Mouse (Mus musculus) hindbrain, embryonic 16.5 days (tissue): ENCODE results near the gene Trp53bp2. TPM values are rescaled to one million over a fixed set of nuclear protein-coding genes. Genes with fewer than 3 reads are reported as not detected.
A peak's percentile ranks its signal among the peaks of the same experiment; 100 is the strongest.

Experiments used
- ATAC-seq: fragments of 200-750 bp; cut with Nextera tagmentation; 2 replicates; pipeline ENCODE4 v1.8.0; 2017; ENCODE audit warnings: moderate TSS enrichment, moderate library complexity
- H3K27ac ChIP-seq: fragments of 300-500 bp; sonication (generic); 2 replicates; pipeline ENCODE4 v1.5.1; 2014; ENCODE audit warnings: low read depth, mild to moderate bottlenecking, control low read depth, low read length, moderate library complexity
- H3K27me3 ChIP-seq: fragments of 300-500 bp; sonication (generic); replicated peaks from 2 replicates; pipeline ENCODE4 v1.6.1; 2014; ENCODE audit warnings: low read length; ENCODE audit not compliant: control insufficient read depth, insufficient read depth
- H3K36me3 ChIP-seq: fragments of 300-500 bp; sonication (generic); 2 replicates; pipeline ENCODE4 v1.6.1; 2014; ENCODE audit warnings: mild to moderate bottlenecking, low read length, moderate library complexity, mixed read lengths; ENCODE audit not compliant: control insufficient read depth, insufficient read depth
- H3K4me1 ChIP-seq: fragments of 300-500 bp; sonication (generic); 2 replicates; pipeline ENCODE4 v1.6.1; 2014; ENCODE audit warnings: low read depth, low read length; ENCODE audit not compliant: control insufficient read depth, insufficient read depth
- H3K4me2 ChIP-seq: fragments of 300-500 bp; sonication (generic); 2 replicates; pipeline ENCODE4 v1.6.1; 2014; ENCODE audit warnings: mild to moderate bottlenecking, low read length, control low read depth, moderate library complexity
- H3K4me3 ChIP-seq: fragments of 300-500 bp; sonication (generic); 2 replicates; pipeline ENCODE4 v1.5.1; 2014; ENCODE audit warnings: mild to moderate bottlenecking, low read length, control low read depth, moderate library complexity
- H3K9ac ChIP-seq: fragments of 300-500 bp; sonication (generic); 2 replicates; pipeline ENCODE4 v1.6.1; 2014; ENCODE audit warnings: low read depth, mild to moderate bottlenecking, control low read depth, low read length, moderate library complexity
- H3K9me3 ChIP-seq: fragments of 300-500 bp; sonication (generic); 2 replicates; pipeline ENCODE4 v1.6.1; 2014; ENCODE audit warnings: mild to moderate bottlenecking, low read length, moderate library complexity; ENCODE audit not compliant: control insufficient read depth
- WGBS: fragments of 180-500 bp; shearing (Covaris S2); extraction: QIAGEN DNeasy Blood & Tissue Kit; methylation state at CpG from one replicate; pipeline ENCODE4 v1.1.7; 2014; 5-methylcytosine and 5-hydroxymethylcytosine counted together
- polyA plus RNA-seq: library from polyadenylated mRNA; unstranded; fragments of >200 nt; fragmentation: Nextera tagmentation; extraction: Ambion mirVana; gene quantifications from 2 replicates; pipeline ENCODE4 v1.2.1, GENCODE M21; 2015

Trp53bp2 gene
- polyA plus RNA-seq, 1 experiment from 2014 or later = 13.8 TPM

DNA sequence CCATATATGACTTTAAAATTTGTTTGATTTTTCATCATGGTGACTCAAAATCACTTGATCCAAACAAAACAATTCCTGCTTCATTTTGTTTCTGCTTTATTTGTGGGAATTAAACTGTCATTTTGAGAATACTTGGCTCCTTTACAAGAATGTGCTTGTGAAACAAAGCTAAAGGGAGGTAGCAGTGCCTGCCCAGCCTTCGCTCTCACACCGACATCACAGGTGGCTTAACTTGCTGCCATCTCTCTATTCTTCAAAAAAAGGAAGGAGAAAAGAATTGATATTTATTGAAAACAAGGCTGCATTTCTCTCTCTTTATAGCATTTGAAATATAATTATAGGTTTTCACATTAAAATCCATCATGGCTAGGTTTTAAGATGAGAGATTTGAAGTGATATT lies 15.3 kb downstream of the Trp53bp2 start:
- 0 out of 2 replicates have a peak, but pooled peaks cover 4% of the 10 kb centered on the region for H3K4me1 ChIP-seq

DNA sequence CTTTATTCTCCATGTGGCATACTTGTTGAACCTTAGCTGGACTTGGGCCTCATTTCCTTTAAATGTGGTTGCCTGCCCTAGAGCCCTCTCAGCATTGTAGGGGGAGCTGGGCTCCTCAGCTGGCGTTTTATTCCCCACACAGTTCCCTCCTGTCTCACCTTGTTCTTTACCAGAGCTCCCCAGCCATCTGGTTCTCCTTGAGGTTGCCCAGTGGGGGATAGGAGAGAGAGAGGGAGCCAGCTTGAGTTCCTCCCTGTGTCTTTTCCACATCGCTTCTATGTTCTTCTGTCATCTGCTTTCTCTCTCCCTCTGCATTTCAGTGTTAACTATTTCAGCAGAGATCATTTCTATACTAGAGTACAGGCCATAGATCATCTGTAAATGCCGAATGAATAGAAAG lies 16.2 kb downstream of the Trp53bp2 start:
- no peaks in the 10 kb centered on the region for H3K27me3 ChIP-seq
- WGBS = 59% methylated on average over 3 of the region's 3 CpGs
- no peaks in the 10 kb centered on the region for H3K9me3 ChIP-seq
- H3K4me2 ChIP-seq = no peak overlapping the region
- no peak overlapping the region for H3K4me3 ChIP-seq
- ATAC-seq = no peak
- H3K4me1 ChIP-seq = 0 out of 2 replicates have a peak, but pooled peaks cover 4% of the 10 kb centered on the region
- no peak overlapping the region for H3K27ac ChIP-seq
- no peaks in the 10 kb centered on the region for H3K36me3 ChIP-seq
- no peak overlapping the region for H3K9ac ChIP-seq

More for the DNA sequence above, 15.3 kb downstream of the Trp53bp2 start:
- no peak overlapping the region for H3K27ac ChIP-seq
- ATAC-seq = no peak
- no peak overlapping the region for H3K4me2 ChIP-seq
- no peak overlapping the region for H3K9ac ChIP-seq
- no peaks in the 10 kb centered on the region for H3K27me3 ChIP-seq
- H3K9me3 ChIP-seq = no peaks in the 10 kb centered on the region
- WGBS = 56% methylated on average over 2 of the region's 2 CpGs
- H3K4me3 ChIP-seq = no peak overlapping the region
- no peaks in the 10 kb centered on the region for H3K36me3 ChIP-seq

DNA sequence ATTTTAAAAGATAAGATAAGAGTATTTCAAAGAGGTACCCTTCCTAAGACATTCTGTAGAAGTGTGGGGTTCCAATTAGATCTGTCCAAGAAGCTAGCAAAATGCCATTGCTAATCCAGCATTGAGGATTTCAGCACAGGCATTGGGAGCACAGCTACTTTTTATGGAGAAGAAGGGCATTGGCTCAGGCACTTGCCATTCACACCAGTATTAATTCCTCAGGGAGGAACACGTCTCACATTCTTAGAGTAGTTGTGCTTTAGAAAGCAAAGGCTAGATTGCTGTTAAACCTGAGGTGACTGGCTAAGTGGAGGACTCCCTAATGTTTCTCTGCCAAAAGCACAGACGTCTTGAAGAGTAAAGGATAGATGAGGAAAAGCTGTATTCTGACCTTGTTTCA lies 17.5 kb downstream of the Trp53bp2 start:
- Histone ChIP-seq H3K4me3 (no peak overlapping the region), H3K4me1 (0 out of 2 replicates have a peak, but pooled peaks cover 4% of the 10 kb centered on the region), H3K27ac (0 out of 2 replicates have a peak overlapping the region, but pooled peaks have one; percentile 5), H3K9ac (no peak overlapping the region), H3K36me3 (no peaks in the 10 kb centered on the region), H3K27me3 (no peaks in the 10 kb centered on the region), H3K4me2 (no peak overlapping the region), H3K9me3 (no peaks in the 10 kb centered on the region)
- ATAC-seq = no peak
- WGBS = 45% methylated on average over 2 of the region's 2 CpGs

DNA sequence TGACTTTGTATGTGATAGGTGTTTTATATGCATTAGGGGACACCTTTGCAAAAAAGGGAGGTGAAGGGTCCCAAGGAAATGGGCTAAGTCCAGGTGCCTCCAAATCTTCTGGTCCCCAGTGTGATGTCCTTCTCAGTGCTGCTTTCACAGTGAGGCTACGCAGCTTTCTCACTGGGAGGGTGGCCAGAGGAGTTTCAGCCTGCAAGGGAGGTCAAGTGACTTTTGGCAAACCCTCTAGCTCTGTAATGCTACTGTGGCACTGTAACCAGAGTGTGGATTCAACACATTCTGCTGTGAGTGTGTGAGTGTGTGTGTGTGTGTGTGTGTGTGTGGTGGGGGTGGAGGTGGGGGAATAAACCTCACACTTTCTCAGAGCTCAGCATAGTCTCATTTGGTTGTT lies 18.5 kb downstream of the Trp53bp2 start:
- H3K4me3 ChIP-seq = no peak overlapping the region
- H3K27ac ChIP-seq = no peak overlapping the region
- no peak overlapping the region for H3K9ac ChIP-seq
- ATAC-seq = no peak
- H3K36me3 ChIP-seq = peaks cover 6% of the 10 kb centered on the region
- WGBS = 64% methylated on average over 1 of the region's 1 CpGs
- no peak overlapping the region for H3K4me2 ChIP-seq
- H3K9me3 ChIP-seq = no peaks in the 10 kb centered on the region
- H3K4me1 ChIP-seq = 0 out of 2 replicates have a peak, but pooled peaks cover 4% of the 10 kb centered on the region
- H3K27me3 ChIP-seq = no peaks in the 10 kb centered on the region

DNA sequence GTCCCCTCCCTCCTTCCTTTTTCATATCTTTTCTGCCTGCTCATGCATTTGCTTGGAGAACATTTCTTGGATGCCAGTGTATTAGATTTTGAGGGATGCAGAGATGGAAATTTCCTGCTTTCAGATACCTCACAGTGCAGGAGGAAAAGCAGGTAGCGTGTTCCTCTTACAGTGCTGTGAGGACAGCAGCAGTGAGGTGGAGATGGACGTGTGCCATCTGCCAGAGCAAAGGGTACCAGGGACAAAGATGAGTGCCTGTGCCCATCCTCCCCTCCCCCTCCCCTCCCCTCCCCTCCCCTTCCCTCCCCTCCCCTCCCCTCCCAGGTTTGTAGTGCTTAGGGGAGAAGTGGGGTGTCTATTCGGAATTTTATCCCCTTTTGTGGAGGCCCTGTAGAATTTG lies 20.9 kb downstream of the Trp53bp2 start:
- no peak overlapping the region for H3K27ac ChIP-seq
- H3K4me2 ChIP-seq = no peak overlapping the region
- H3K4me3 ChIP-seq = no peak overlapping the region
- H3K36me3 ChIP-seq = peaks cover 10% of the 10 kb centered on the region
- no peak overlapping the region for H3K9ac ChIP-seq
- no peaks in the 10 kb centered on the region for H3K27me3 ChIP-seq
- ATAC-seq = no peak
- H3K4me1 ChIP-seq = 0 out of 2 replicates have a peak, but pooled peaks cover 4% of the 10 kb centered on the region
- WGBS = 75% methylated on average over 3 of the region's 3 CpGs
- H3K9me3 ChIP-seq = no peaks in the 10 kb centered on the region

DNA sequence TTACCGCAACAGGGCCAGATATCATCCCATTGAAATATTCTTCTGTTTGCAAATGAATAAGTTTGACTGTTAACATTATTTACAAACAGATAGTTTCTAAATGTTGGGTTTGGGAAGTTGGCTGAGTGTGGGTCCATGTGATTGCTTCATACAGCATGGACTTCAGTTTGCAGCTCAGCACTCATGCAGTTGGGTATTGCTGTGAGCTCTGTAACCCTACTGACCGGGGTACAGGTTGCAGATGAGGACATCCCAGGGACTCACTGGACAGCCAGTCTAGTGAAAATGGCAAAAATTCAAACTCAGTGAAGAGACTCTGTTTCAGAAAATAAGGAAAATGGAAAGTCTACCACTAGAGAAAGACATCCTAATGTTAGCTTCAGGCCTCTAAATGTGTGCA lies 21.7 kb downstream of the Trp53bp2 start:
- ATAC-seq = no peak
- Histone ChIP-seq H3K4me2 (no peak overlapping the region), H3K4me1 (0 out of 2 replicates have a peak, but pooled peaks cover 4% of the 10 kb centered on the region), H3K9ac (no peak overlapping the region), H3K27ac (no peak overlapping the region), H3K9me3 (no peaks in the 10 kb centered on the region), H3K4me3 (no peak overlapping the region), H3K36me3 (peaks cover 10% of the 10 kb centered on the region), H3K27me3 (no peaks in the 10 kb centered on the region)
- 97% methylated on average over 2 of the region's 2 CpGs for WGBS

DNA sequence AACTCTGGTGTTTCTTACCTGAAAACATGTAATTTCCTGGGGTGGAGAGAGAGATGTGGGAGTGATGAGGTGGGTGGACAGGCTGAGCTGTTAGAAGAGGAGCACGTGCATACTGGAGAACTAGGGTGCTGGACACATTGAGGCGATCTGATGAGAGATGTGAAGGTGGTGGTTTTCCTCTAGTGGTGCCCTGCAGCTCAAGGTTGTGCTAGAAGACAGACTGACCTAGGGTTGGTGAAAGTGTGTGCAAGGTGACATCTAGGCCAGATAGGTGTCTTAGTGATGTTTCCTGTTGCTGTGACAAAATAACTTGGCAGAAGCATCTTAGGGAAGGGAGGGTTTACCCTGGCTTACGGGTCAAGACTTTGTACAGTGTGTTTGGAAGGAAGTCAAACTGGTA lies 23.1 kb downstream of the Trp53bp2 start:
- no peak overlapping the region for H3K9ac ChIP-seq
- 94% methylated on average over 3 of the region's 3 CpGs for WGBS
- no peak overlapping the region for H3K27ac ChIP-seq
- ATAC-seq = no peak
- peaks cover 10% of the 10 kb centered on the region for H3K36me3 ChIP-seq
- H3K9me3 ChIP-seq = no peaks in the 10 kb centered on the region
- H3K4me2 ChIP-seq = no peak overlapping the region
- no peaks in the 10 kb centered on the region for H3K27me3 ChIP-seq
- H3K4me3 ChIP-seq = no peak overlapping the region
- no peaks in the 10 kb centered on the region for H3K4me1 ChIP-seq

DNA sequence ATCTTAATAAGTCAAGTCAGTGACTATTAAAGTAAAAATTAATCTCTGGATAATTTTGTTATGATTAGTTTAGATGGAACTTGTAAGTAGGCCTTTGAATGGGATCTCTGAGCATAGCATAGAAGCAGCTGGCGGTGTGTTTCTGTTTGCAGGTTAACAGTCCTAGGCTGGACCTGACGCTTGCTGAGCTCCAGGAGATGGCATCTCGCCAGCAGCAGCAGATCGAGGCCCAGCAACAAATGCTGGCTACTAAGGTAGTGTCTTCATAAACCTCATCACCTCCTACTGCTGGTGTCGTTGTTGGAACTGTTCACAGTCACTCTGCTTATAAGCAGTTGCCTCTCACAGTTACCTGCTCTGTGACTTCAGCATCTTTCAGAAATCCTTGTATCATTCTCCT lies 27.8 kb downstream of the Trp53bp2 start:
- Histone ChIP-seq H3K9me3 (no peaks in the 10 kb centered on the region), H3K9ac (no peak overlapping the region), H3K4me2 (no peak overlapping the region), H3K27ac (no peak overlapping the region), H3K4me1 (no peaks in the 10 kb centered on the region), H3K27me3 (no peaks in the 10 kb centered on the region), H3K36me3 (peaks cover 12% of the 10 kb centered on the region), H3K4me3 (no peak overlapping the region)
- no peak for ATAC-seq
- WGBS = 65% methylated on average over 5 of the region's 5 CpGs

DNA sequence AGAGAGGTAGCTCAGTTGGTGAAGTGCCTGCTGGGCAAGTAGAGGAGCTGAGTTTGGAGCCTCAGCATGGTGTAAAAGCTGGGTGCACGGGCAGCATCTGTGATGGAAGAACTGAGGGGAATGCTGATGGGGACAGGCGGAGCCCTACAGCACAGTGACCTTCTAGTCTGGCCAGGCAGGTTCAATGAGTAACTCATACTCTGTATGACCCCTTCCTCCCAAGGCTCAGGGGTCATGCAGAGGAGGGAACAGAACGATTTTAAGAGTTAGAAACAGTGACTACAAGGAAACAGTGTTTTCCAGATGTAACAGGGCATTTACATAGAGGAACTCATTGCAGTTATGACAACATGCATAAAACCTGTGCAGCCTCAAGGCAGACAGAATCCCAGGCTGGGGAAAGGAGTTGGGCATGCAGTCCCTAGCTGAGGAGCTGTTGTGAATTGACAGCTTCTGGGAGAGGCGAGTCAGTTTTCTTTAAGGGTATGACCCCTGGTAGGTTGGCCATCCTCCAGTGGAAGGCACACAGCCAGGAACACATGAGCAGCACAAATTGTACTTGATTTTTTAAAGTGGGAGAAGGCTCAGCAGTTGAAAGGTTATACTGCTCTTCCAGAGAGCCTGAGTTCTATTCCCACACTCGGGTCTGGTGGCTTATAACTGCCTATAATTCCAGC lies 30.7 kb downstream of the Trp53bp2 start:
- Histone ChIP-seq H3K27ac (no peak overlapping the region), H3K36me3 (peaks cover 13% of the 10 kb centered on the region), H3K27me3 (no peaks in the 10 kb centered on the region), H3K4me2 (no peak overlapping the region), H3K4me3 (no peak overlapping the region), H3K9ac (no peak overlapping the region), H3K9me3 (no peaks in the 10 kb centered on the region), H3K4me1 (no peaks in the 10 kb centered on the region)
- 66% methylated on average over 5 of the region's 5 CpGs for whole genome bisulfite sequencing
- peak; percentile 11; the same call in 1 of the 2 replicates for ATAC-seq
